Mouse (Mus musculus) ES-E14 (cell line): Measurements from ENCODE around the gene Rnaseh1.

ENCODE experiments used
- HCFC1 ChIP-seq: IDR thresholded peaks from 2 replicates; pipeline ENCODE4 v1.6.1; 2012; ENCODE audit warnings: low read length, inconsistent platforms, borderline replicate concordance; ENCODE audit not compliant: insufficient read depth
- MAFK ChIP-seq: IDR thresholded peaks from 2 replicates; pipeline ENCODE4 v1.6.1; 2014; ENCODE audit warnings: mild to moderate bottlenecking, low read depth, low read length, inconsistent platforms; ENCODE audit not compliant: insufficient read depth
- ZC3H11A ChIP-seq: IDR thresholded peaks from 2 replicates; pipeline ENCODE4 v1.6.1; 2012; ENCODE audit warnings: low read depth, mild to moderate bottlenecking, inconsistent platforms, low read length, borderline replicate concordance

DNA sequence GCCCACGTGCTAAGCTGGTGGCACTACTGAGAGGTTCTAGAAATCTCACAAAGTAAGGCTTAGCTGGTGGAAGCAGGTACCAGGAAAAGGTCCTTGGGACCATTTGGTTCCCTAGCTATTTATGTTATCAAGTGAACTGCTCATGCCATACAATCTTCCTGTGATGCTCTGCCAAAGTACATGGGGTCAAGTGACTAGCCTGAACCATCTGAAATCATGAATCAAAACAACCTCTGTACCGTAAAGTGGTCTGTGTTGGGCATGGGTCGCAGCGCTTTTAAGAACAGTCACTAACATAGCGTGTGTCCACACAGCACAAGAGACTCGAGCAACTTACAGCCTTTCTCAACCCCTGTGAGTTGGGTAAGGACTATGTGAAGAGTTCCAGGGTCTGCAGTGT lies 55.8 kb downstream of the Rnaseh1 start:
- TF ChIP-seq ZC3H11A: no peak
- no peak for TF ChIP-seq HCFC1
- no peak for TF ChIP-seq MAFK
